Mouse (Mus musculus): Measurements from ENCODE around the gene Olfr1443. TPM values are rescaled to one million over a fixed set of nuclear protein-coding genes. Genes with fewer than 3 reads are reported as not detected.

Olfr1443 gene
- total RNA-seq, 2 experiments from 2014 or later = not detected

- ATAC-seq (replicated peaks; ENCODE audit: poor library complexity, severe bottlenecking) = no peak
Observed at GRCm38 (mm10) chr19:12731036-12731435, 53.1 kb downstream of the Olfr1443 start.

- ATAC-seq (replicated peaks; ENCODE audit: poor library complexity, severe bottlenecking) = no peak
Observed at GRCm38 (mm10) chr19:12731950-12732349, 54.0 kb downstream of the Olfr1443 start.

Other genes starting within 250 kb of the Olfr1443 start
- gene Mpeg1, start 217.3 kb upstream of the Olfr1443 start, total RNA-seq (2014; fragmentation: Nextera tagmentation) = 62.2 and 69.2 TPM in 2 replicates
- gene Mpeg1, start 217.3 kb upstream of the Olfr1443 start, total RNA-seq (2017) = 53.0 and 54.8 TPM in 2 replicates
- 48.3 and 48.4 TPM in 2 replicates for gene Dtx4, start 176.7 kb upstream of the Olfr1443 start, total RNA-seq (2014; fragmentation: Nextera tagmentation)
- gene Dtx4, start 176.7 kb upstream of the Olfr1443 start, total RNA-seq (2017) = 38.7 and 47.3 TPM in 2 replicates
- 156 and 158 TPM in 2 replicates for gene Fam111a, start 132.4 kb upstream of the Olfr1443 start, total RNA-seq (2014; fragmentation: Nextera tagmentation)
- gene Fam111a, start 132.4 kb upstream of the Olfr1443 start, total RNA-seq (2017) = 230 and 279 TPM in 2 replicates
- gene Gm4952, start 78.1 kb upstream of the Olfr1443 start, total RNA-seq (2014; fragmentation: Nextera tagmentation) = not detected in 2 replicates
- not detected in 2 replicates for gene Gm4952, start 78.1 kb upstream of the Olfr1443 start, total RNA-seq (2017)
- not detected in 2 replicates for gene Glyat, start 44.8 kb upstream of the Olfr1443 start, total RNA-seq (2014; fragmentation: Nextera tagmentation)
- gene Glyat, start 44.8 kb upstream of the Olfr1443 start, total RNA-seq (2017) = not detected in 2 replicates
- gene Olfr1442, start 7.7 kb upstream of the Olfr1443 start, total RNA-seq (2014; fragmentation: Nextera tagmentation) = not detected in 2 replicates
- gene Olfr1442, start 7.7 kb upstream of the Olfr1443 start, total RNA-seq (2017) = not detected in 2 replicates
- not detected in 2 replicates for gene Keg1, start 17.7 kb downstream of the Olfr1443 start, total RNA-seq (2014; fragmentation: Nextera tagmentation)
- gene Keg1, start 17.7 kb downstream of the Olfr1443 start, total RNA-seq (2017) = not detected in 2 replicates
- gene Cntf, start 87.5 kb downstream of the Olfr1443 start, total RNA-seq (2014; fragmentation: Nextera tagmentation) = 8.0 TPM in 1 of 2 replicates, not detected in the other
- 1.2 and 1.4 TPM in 2 replicates for gene Cntf, start 87.5 kb downstream of the Olfr1443 start, total RNA-seq (2017)
- gene Zfp91, start 118.0 kb downstream of the Olfr1443 start, total RNA-seq (2014; fragmentation: Nextera tagmentation) = 58.7 and 61.6 TPM in 2 replicates
- gene Zfp91, start 118.0 kb downstream of the Olfr1443 start, total RNA-seq (2017) = 89.3 and 100 TPM in 2 replicates
- gene Lpxn, start 118.1 kb downstream of the Olfr1443 start, total RNA-seq (2014; fragmentation: Nextera tagmentation) = 7.8 and 9.9 TPM in 2 replicates
- gene Lpxn, start 118.1 kb downstream of the Olfr1443 start, total RNA-seq (2017) = 6.4 and 10.6 TPM in 2 replicates
- not detected in 2 replicates for gene Gm5244, start 168.6 kb downstream of the Olfr1443 start, total RNA-seq (2014; fragmentation: Nextera tagmentation)
- not detected in 2 replicates for gene Gm5244, start 168.6 kb downstream of the Olfr1443 start, total RNA-seq (2017)
- gene Olfr1444, start 179.2 kb downstream of the Olfr1443 start, total RNA-seq (2014; fragmentation: Nextera tagmentation) = not detected in 2 replicates
- not detected in 2 replicates for gene Olfr1444, start 179.2 kb downstream of the Olfr1443 start, total RNA-seq (2017)
- gene Olfr1445, start 205.7 kb downstream of the Olfr1443 start, total RNA-seq (2014; fragmentation: Nextera tagmentation) = not detected in 2 replicates
- gene Olfr1445, start 205.7 kb downstream of the Olfr1443 start, total RNA-seq (2017) = not detected in 2 replicates
- not detected in 2 replicates for gene Olfr1446, start 215.4 kb downstream of the Olfr1443 start, total RNA-seq (2014; fragmentation: Nextera tagmentation)
- not detected in 2 replicates for gene Olfr1446, start 215.4 kb downstream of the Olfr1443 start, total RNA-seq (2017)
- gene Olfr1447, start 225.6 kb downstream of the Olfr1443 start, total RNA-seq (2014; fragmentation: Nextera tagmentation) = not detected in 2 replicates
- gene Olfr1447, start 225.6 kb downstream of the Olfr1443 start, total RNA-seq (2017) = not detected in 2 replicates
- not detected in 2 replicates for gene Olfr1448, start 246.3 kb downstream of the Olfr1443 start, total RNA-seq (2014; fragmentation: Nextera tagmentation)
- gene Olfr1448, start 246.3 kb downstream of the Olfr1443 start, total RNA-seq (2017) = not detected in 2 replicates